Mouse (Mus musculus): ENCODE measurements around the gene D330045A20Rik.
"Not testable (repeated sequence)": the region's sequence is repeated elsewhere in the genome, so short reads cannot be mapped to it uniquely, and the experiment has no call there.

The D330045A20Rik gene

DNA sequence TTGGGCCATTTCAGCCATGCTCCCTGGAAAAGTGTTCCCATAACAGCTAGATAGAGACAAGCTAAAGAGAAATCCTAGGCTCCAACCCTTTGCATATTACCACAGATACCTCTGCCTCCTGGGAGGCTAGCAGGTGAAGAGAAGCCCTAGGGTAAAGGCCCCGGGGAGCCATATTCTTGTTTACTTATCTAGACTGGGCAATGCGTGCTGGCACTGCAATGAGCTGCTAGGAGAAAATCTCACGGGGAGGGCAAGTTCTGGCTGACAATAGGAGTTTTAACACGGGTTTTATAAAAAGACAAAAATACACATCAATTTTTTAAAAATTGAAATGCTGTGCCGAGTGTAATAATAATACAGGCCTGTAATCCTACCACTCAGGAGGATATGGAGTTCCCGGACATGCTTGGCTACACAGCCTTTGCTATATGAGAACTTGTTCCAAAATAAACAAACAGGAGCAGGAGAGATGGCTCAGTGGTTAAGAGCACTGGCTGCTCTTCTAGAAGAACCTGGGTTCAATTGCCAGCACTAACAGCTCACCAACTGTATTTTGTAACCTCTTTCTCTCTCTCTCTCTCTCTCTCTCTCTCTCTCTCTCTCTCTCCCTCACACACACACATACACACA lies 98.6 kb downstream of the D330045A20Rik start:
- DNase-seq (ENCODE audit: low spot score) = no peak

DNA sequence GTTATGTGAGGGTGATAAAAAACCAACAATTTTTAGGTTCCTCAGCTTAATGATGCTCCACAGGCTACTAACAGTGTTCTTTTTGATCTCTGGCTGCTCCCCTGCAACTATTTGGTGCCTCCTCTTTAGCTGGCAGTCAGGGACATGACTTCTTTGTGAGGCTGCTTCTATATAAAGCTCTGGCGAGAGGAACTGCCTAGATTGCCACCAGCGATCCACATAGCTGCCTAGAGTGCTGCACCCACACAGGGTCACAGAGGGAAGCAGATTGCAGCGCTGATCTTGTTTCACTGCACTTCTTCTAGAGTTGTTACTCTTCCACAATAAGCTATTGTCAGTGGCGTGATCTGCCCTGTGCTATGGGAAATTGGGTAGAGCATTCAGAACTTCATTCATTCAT lies 103.4 kb downstream of the D330045A20Rik start:
- no peak for DNase-seq (ENCODE audit: low spot score)

DNA sequence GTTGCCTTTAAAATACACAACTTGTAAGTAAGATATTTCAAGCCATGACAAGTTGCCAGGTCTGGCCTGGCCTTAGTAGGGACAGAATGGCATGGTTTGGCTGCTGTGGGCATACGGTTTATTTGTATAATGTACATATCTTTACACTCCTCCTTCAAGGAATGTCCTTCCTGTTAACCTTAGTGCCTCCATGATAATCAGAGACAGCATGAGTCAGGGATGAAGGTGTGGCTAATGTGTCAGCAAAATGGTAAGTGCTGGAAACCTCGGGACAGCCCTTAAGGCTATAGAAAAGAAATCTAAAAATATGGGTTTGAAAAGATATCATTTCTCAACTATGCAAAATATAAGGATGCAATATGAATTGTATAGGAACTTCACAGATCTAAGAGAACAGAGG lies 106.5 kb downstream of the D330045A20Rik start:
- not testable (repeated sequence) for DNase-seq (ENCODE audit: low spot score)

DNA sequence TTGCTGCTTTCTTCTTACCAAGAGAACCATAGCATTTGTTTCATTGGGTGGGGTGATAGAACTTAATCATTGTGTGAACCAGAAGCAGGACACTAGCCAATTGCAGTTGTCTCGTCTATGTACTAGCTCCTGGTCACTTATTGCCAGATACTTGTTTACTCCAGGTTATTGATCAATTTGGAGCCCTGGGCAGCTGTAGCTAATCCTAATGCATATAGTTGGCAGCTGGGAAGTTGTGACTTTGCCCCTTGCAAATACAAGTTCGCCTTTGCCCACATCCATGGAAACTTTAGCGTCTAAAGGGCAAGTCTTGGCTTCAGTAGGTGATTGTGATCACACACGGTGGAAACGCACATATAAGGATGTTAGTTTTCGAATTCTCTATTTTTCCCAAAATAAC lies 116.2 kb downstream of the D330045A20Rik start:
- no peak for DNase-seq (ENCODE audit: low spot score)

Measured in embryo, embryonic 10 days (tissue).